Mouse (Mus musculus): ENCODE measurements around the gene Ang4. TPM values are rescaled to one million over a fixed set of nuclear protein-coding genes. Genes with fewer than 3 reads are reported as not detected.
"Not testable (repeated sequence)": the region's sequence is repeated elsewhere in the genome, so short reads cannot be mapped to it uniquely, and the experiment has no call there.

Ang4 gene
- polyA plus RNA-seq (2014; fragmentation: Nextera tagmentation; extraction: Ambion mirVana): not detected in 2 replicates

DNA sequence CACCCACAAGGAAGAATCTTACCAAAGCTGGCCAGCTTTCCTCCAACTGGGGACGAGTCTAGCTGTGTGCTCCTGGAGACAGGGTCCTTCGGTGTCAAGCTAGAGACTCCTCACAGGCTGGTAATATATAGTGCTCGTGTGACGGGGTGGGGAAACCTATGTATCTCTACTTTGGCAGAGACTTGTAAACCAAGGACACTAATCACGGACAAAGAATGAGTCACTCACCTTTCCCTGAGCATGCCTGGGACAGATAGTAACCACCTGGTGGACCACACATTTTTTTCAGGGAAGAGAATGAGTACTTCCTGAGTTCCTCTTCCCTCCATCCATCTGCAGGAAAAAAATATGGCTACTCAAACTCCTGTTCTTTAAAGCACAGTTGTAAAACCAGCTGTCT, at the start of gene Ang4:
Gene Ang4 (minus strand): TSS at position 101 of the 400 bp plus-strand sequence.
- WGBS: 78% methylated on average over 5 of the region's 5 CpGs

DNA sequence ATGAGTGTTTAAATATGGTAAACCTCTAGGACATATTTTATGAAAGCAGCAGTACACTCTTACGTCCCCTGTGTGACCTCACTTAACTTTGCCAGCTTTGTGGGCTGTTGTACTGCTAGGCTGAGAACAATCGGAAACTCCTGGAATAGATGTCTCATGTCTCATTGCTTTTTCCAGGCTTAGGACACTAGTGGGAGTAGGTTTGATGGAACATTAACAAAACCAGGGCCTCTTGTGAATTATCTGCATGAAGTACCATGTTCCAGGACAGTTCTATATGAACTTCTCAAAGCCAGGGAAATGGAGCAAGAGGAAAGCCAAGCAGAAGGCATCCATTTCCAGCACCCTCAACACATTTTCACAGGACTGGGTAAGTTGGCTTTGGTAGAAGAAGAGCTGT, 26.4 kb upstream of the Ang4 start, which contains the start of gene AY358078:
Gene AY358078 (plus strand): TSS at position 301 of the 400 bp plus-strand sequence.
- DNase-seq (ENCODE audit: low spot score): no peak
- no peak for ATAC-seq (ENCODE audit: insufficient number of reproducible peaks, low FRiP score, low TSS enrichment, low read depth)
- H3K9ac ChIP-seq (ENCODE audit: low read length): no peak within 1 kb of the TSS
- H3K4me2 ChIP-seq (ENCODE audit: low read depth, severe bottlenecking): no peak within 1 kb of the TSS
- H3K27me3 ChIP-seq (ENCODE audit: control insufficient read depth, insufficient read depth, low read length): no peaks in the 10 kb centered on the region
- no peaks in the 10 kb centered on the region for H3K9me3 ChIP-seq (ENCODE audit: control insufficient read depth, low read length)
- H3K4me1 ChIP-seq (ENCODE audit: control insufficient read depth, insufficient read depth, low read length): no peaks in the 10 kb centered on the region
- 90% methylated on average over 2 of the region's 2 CpGs for WGBS
- H3K27ac ChIP-seq (replicated peaks; ENCODE audit: low read depth, low read length): no peak within 1 kb of the TSS
- no peaks in the 10 kb centered on the region for H3K36me3 ChIP-seq (ENCODE audit: control insufficient read depth, insufficient read depth, low read length)
- H3K4me3 ChIP-seq (ENCODE audit: low read depth, low read length): no peak within 1 kb of the TSS

More for the DNA sequence above, at the start of gene Ang4:
- H3K27ac ChIP-seq (replicated peaks; ENCODE audit: low read depth, low read length): no peak within 1 kb of the TSS
- H3K27me3 ChIP-seq (ENCODE audit: control insufficient read depth, insufficient read depth, low read length): no peaks in the 10 kb centered on the region
- DNase-seq (ENCODE audit: low spot score) (no peak), ATAC-seq (ENCODE audit: insufficient number of reproducible peaks, low FRiP score, low TSS enrichment, low read depth) (no peak)
- no peak within 1 kb of the TSS for H3K9ac ChIP-seq (ENCODE audit: low read length)
- H3K36me3 ChIP-seq (ENCODE audit: control insufficient read depth, insufficient read depth, low read length): no peaks in the 10 kb centered on the region
- H3K4me2 ChIP-seq (ENCODE audit: low read depth, severe bottlenecking): no peak within 1 kb of the TSS
- H3K9me3 ChIP-seq (ENCODE audit: control insufficient read depth, low read length): no peaks in the 10 kb centered on the region
- no peak within 1 kb of the TSS for H3K4me3 ChIP-seq (ENCODE audit: low read depth, low read length)
- no peaks in the 10 kb centered on the region for H3K4me1 ChIP-seq (ENCODE audit: control insufficient read depth, insufficient read depth, low read length)

DNA sequence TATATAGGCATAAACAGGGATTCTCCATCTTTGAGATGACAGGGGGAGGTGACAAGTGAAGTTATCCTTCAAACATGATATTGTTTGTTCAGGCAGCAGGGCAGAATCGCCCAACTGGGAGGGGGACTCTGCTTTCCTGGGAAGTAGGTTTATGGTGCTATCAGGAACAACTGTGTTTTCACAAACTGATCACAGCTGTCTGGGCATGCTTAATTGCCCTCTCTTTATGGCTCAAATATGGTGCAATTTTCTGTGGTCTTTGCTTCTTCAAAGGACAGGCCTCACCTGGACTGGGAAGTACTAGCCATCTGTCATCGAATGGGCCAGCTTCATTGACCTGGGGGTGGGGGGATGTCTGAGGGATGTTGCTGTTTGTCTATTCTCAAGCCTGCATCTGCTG, 20.7 kb upstream of the Ang4 start:
- WGBS: 33% methylated on average over 2 of the region's 2 CpGs
- Histone ChIP-seq H3K4me2 (ENCODE audit: low read depth, severe bottlenecking) (no peak overlapping the region), H3K4me1 (ENCODE audit: control insufficient read depth, insufficient read depth, low read length) (no peaks in the 10 kb centered on the region), H3K9ac (ENCODE audit: low read length) (no peak overlapping the region), H3K4me3 (ENCODE audit: low read depth, low read length) (no peak overlapping the region), H3K27ac (replicated peaks; ENCODE audit: low read depth, low read length) (no peak overlapping the region), H3K27me3 (ENCODE audit: control insufficient read depth, insufficient read depth, low read length) (no peaks in the 10 kb centered on the region), H3K36me3 (ENCODE audit: control insufficient read depth, insufficient read depth, low read length) (no peaks in the 10 kb centered on the region), H3K9me3 (ENCODE audit: control insufficient read depth, low read length) (no peaks in the 10 kb centered on the region)
- DNase-seq (ENCODE audit: low spot score): no peak
- no peak for ATAC-seq (ENCODE audit: insufficient number of reproducible peaks, low FRiP score, low TSS enrichment, low read depth)

DNA sequence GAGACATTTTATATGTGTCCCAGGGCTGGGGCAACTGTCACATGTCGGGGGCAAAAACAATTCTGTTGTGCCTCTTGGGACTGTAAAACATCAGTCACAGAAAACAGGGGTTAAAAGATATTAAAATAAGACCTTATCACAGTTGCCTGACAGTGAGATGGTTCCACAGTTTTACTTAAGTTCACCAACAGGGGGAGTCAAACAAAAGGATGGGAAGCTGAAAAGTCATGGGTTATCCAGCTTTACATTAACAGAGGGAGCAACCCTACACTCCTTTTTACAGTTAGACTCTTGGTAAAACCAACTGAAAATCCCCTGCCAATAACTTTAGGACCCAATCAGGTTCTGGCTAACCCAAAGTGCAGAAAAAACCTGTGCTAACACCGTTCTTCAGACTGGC, 15.8 kb upstream of the Ang4 start:
- H3K36me3 ChIP-seq (ENCODE audit: control insufficient read depth, insufficient read depth, low read length): no peaks in the 10 kb centered on the region
- no peak overlapping the region for H3K4me3 ChIP-seq (ENCODE audit: low read depth, low read length)
- no peaks in the 10 kb centered on the region for H3K4me1 ChIP-seq (ENCODE audit: control insufficient read depth, insufficient read depth, low read length)
- H3K27me3 ChIP-seq (ENCODE audit: control insufficient read depth, insufficient read depth, low read length): no peaks in the 10 kb centered on the region
- WGBS: 87% methylated on average over 2 of the region's 2 CpGs
- ATAC-seq (ENCODE audit: insufficient number of reproducible peaks, low FRiP score, low TSS enrichment, low read depth) (no peak), DNase-seq (ENCODE audit: low spot score) (no peak)
- H3K4me2 ChIP-seq (ENCODE audit: low read depth, severe bottlenecking): no peak overlapping the region
- no peak overlapping the region for H3K9ac ChIP-seq (ENCODE audit: low read length)
- no peak overlapping the region for H3K27ac ChIP-seq (replicated peaks; ENCODE audit: low read depth, low read length)
- H3K9me3 ChIP-seq (ENCODE audit: control insufficient read depth, low read length): no peaks in the 10 kb centered on the region

DNA sequence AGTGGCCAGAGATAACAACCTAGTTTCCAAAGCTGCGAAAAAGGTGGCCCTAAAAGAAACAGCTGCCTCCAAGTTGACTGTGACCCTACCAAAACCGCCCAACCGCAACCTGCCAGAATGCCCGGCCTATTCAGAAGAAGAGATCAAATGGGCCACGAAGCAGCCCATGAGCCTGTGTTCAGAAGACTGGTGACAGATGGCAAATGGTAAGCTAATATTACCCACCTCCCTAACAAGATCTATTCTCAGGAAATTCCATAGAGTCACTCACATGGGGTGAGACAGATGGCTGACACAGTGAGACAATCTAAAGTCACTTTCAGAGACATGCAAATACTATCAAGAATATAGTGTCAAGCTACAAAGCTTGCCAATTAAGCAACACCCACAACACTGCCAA, 13.7 kb upstream of the Ang4 start:
- ATAC-seq (ENCODE audit: insufficient number of reproducible peaks, low FRiP score, low TSS enrichment, low read depth) (no peak), DNase-seq (ENCODE audit: low spot score) (no peak)
- H3K4me2 ChIP-seq (ENCODE audit: low read depth, severe bottlenecking): no peak overlapping the region
- no peak overlapping the region for H3K27ac ChIP-seq (replicated peaks; ENCODE audit: low read depth, low read length)
- no peak overlapping the region for H3K4me3 ChIP-seq (ENCODE audit: low read depth, low read length)
- no peaks in the 10 kb centered on the region for H3K4me1 ChIP-seq (ENCODE audit: control insufficient read depth, insufficient read depth, low read length)
- no peak overlapping the region for H3K9ac ChIP-seq (ENCODE audit: low read length)
- H3K9me3 ChIP-seq (ENCODE audit: control insufficient read depth, low read length): no peaks in the 10 kb centered on the region
- H3K36me3 ChIP-seq (ENCODE audit: control insufficient read depth, insufficient read depth, low read length): no peaks in the 10 kb centered on the region
- 81% methylated on average over 5 of the region's 5 CpGs for WGBS
- H3K27me3 ChIP-seq (ENCODE audit: control insufficient read depth, insufficient read depth, low read length): no peaks in the 10 kb centered on the region

DNA sequence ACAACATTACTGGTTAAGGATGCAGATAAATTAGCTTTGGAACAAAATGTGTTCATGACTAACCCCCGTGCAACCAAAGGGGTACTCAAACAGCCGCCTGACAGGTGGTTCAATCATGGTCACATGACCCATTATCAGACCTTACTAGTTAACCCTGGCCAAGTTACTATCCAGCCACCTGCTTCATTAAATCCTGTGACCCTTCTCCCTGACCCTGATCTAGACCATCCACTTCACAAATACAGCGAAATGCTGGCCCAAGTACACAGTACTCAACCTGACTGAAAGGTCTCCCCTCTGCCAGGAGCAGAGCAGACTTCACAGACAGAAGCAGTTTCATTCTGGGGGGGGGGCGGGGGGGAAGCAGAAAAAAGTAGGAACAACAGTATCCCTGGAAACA, 12.9 kb upstream of the Ang4 start:
- WGBS: 72% methylated on average over 4 of the region's 4 CpGs
- ATAC-seq (ENCODE audit: insufficient number of reproducible peaks, low FRiP score, low TSS enrichment, low read depth): no peak
- H3K4me2 ChIP-seq (ENCODE audit: low read depth, severe bottlenecking): no peak overlapping the region

DNA sequence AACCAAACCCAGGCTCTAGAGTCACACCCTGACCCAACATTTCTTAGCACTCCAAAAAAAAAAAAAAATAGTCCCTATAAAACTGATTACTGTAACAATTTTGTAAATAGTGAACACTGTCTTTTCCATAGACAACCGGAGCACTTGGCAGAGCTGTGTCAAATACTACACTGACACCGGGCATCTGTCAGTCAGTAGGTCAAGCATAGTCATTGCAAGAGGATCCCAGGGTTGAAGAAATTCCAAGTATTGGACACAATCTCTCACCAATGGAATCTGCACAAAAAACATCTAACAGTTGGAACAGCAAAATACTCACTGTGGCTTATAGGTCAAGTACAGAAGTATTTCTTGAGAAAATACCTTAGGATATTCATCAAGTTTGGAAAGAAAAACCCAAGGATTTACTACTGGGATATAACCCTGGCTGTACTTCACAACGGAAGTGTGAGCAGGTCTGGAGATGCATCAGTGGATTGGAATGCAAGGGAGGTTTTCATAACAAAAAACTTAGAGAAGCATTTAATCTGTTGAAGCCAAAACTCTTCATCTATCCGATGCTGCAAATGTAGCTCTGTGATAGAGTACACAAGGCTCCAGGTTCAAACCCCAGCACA, 5.6 kb upstream of the Ang4 start:
- no peak for DNase-seq (ENCODE audit: low spot score)
- WGBS: 87% methylated on average over 4 of the region's 4 CpGs
- Histone ChIP-seq H3K4me3 (ENCODE audit: low read depth, low read length) (no peak overlapping the region), H3K9me3 (ENCODE audit: control insufficient read depth, low read length) (no peaks in the 10 kb centered on the region), H3K4me2 (ENCODE audit: low read depth, severe bottlenecking) (no peak overlapping the region), H3K27ac (replicated peaks; ENCODE audit: low read depth, low read length) (no peak overlapping the region), H3K4me1 (ENCODE audit: control insufficient read depth, insufficient read depth, low read length) (no peaks in the 10 kb centered on the region), H3K36me3 (ENCODE audit: control insufficient read depth, insufficient read depth, low read length) (no peaks in the 10 kb centered on the region), H3K9ac (ENCODE audit: low read length) (no peak overlapping the region), H3K27me3 (ENCODE audit: control insufficient read depth, insufficient read depth, low read length) (no peaks in the 10 kb centered on the region)
- ATAC-seq (ENCODE audit: insufficient number of reproducible peaks, low FRiP score, low TSS enrichment, low read depth): no peak

More for the DNA sequence above, 12.9 kb upstream of the Ang4 start:
- Histone ChIP-seq H3K27me3 (ENCODE audit: control insufficient read depth, insufficient read depth, low read length) (no peaks in the 10 kb centered on the region), H3K4me1 (ENCODE audit: control insufficient read depth, insufficient read depth, low read length) (no peaks in the 10 kb centered on the region), H3K4me3 (ENCODE audit: low read depth, low read length) (no peak overlapping the region), H3K9ac (ENCODE audit: low read length) (no peak overlapping the region), H3K27ac (replicated peaks; ENCODE audit: low read depth, low read length) (no peak overlapping the region), H3K9me3 (ENCODE audit: control insufficient read depth, low read length) (no peaks in the 10 kb centered on the region), H3K36me3 (ENCODE audit: control insufficient read depth, insufficient read depth, low read length) (no peaks in the 10 kb centered on the region)
- no peak for DNase-seq (ENCODE audit: low spot score)

DNA sequence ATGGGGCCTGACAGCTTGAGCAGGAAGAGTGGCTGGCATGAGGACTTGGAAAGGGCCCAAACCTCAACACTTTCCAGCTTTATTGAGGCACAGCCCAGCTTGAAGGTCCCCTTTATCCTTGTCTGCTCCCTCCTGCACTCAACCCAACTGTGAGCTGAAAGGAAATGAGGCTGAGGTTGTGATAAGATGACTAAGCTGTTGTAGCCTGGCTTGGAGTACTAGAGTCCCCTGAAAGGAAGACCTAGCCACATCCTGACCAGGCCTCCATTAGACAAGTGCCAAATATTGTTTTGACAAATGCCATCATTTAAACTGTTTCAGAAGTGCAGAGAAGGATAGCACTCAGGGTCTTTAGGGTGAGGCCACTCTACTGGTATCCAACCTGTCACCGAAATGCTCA, 4.4 kb upstream of the Ang4 start:
- 91% methylated on average over 1 of the region's 1 CpGs for WGBS

DNA sequence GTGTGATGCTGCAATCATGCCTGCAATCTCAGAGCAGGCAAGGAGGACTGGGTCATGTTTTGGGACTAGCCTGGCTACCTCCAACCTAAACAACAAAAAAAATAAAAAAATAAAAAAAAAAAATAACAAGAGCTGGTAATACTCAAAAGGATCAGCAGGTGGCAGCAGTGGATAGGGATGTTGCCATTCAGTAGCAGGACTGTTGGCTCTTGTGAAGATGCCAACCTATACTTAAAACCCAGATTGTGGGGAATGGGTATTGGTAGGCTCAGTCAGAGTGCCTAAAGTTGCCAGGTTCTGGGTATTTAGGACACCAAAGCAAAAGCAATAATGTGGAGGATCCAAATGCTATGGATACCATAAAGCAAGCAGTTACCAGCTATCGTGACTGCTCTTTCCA, 2.0 kb downstream of the Ang4 start:
- 80% methylated on average over 1 of the region's 1 CpGs for WGBS
- H3K27ac ChIP-seq (replicated peaks; ENCODE audit: low read depth, low read length); H3K4me1 ChIP-seq (ENCODE audit: control insufficient read depth, insufficient read depth, low read length): not testable (repeated sequence)

More for the DNA sequence above, 4.4 kb upstream of the Ang4 start:
- ATAC-seq (ENCODE audit: insufficient number of reproducible peaks, low FRiP score, low TSS enrichment, low read depth) (no peak), DNase-seq (ENCODE audit: low spot score) (no peak)
- Histone ChIP-seq H3K9ac (ENCODE audit: low read length) (no peak overlapping the region), H3K4me3 (ENCODE audit: low read depth, low read length) (no peak overlapping the region), H3K4me2 (ENCODE audit: low read depth, severe bottlenecking) (no peak overlapping the region), H3K27me3 (ENCODE audit: control insufficient read depth, insufficient read depth, low read length) (no peaks in the 10 kb centered on the region), H3K27ac (replicated peaks; ENCODE audit: low read depth, low read length) (no peak overlapping the region), H3K36me3 (ENCODE audit: control insufficient read depth, insufficient read depth, low read length) (no peaks in the 10 kb centered on the region), H3K4me1 (ENCODE audit: control insufficient read depth, insufficient read depth, low read length) (no peaks in the 10 kb centered on the region), H3K9me3 (ENCODE audit: control insufficient read depth, low read length) (no peaks in the 10 kb centered on the region)

More for the DNA sequence above, 2.0 kb downstream of the Ang4 start:
- not testable (repeated sequence) for H3K36me3 ChIP-seq (ENCODE audit: control insufficient read depth, insufficient read depth, low read length); H3K9ac ChIP-seq (ENCODE audit: low read length); H3K27me3 ChIP-seq (ENCODE audit: control insufficient read depth, insufficient read depth, low read length); DNase-seq (ENCODE audit: low spot score); H3K4me2 ChIP-seq (ENCODE audit: low read depth, severe bottlenecking); ATAC-seq (ENCODE audit: insufficient number of reproducible peaks, low FRiP score, low TSS enrichment, low read depth); H3K4me3 ChIP-seq (ENCODE audit: low read depth, low read length); H3K9me3 ChIP-seq (ENCODE audit: control insufficient read depth, low read length)
